Mouse (Mus musculus) urinary bladder, adult 2 months (tissue): ENCODE results near the gene Cnpy1. TPM values are rescaled to one million over a fixed set of nuclear protein-coding genes. Genes with fewer than 3 reads are reported as not detected.

Experiments used
- DNase-seq: peaks from one replicate; pipeline ENCODE4 v3.0.0; 2022; ENCODE audit warnings: low spot score
- polyA plus RNA-seq: library from polyadenylated mRNA; depleted of rRNA; stranded (reverse); fragments of >200 nt; gene quantifications from 2 replicates; pipeline ENCODE4 v1.2.3, GENCODE M21; 2012

The Cnpy1 gene
- polyA plus RNA-seq, 1 experiment, result 0.03 TPM

DNA sequence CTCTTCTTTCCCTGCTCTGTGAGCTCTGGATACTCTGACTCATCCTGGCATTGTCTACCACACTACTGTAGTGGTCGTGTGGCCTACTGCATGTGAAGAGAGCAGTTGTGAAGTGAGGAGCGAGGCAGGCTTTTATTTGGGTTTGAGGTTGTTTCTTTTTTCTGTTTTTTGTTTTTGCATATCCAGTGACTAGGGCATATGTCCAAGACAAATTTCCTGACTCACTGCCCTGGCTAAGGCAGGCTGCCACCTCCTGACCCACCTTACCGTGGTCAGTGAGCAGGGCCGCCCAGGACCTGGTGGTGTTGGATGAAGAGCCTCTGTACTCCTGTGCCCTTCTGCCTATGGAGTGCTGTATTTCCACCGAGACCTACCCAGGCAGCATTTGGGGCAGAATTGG, 5.8 kb downstream of the Cnpy1 start:
- DNase-seq, result no peak

DNA sequence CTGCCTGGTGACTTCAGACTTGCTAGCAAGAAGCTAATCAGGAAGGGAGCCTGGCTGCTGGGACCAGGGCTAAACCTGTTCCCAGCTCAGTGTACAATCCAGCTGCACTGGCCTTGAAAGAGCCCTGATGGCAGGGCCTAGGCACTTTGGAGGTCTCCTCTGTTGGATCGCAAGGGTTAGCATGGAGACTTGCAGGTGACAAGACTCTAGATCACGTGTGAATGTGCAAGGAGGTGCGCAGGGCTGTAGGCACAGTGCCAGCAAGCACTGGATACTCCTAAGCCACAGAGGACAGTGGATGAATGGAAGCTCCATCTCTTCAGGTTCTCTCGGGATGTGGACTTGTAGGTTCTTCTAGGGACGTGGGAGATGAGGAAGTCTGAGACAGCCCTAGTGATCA, 6.7 kb downstream of the Cnpy1 start:
- no peak for DNase-seq

DNA sequence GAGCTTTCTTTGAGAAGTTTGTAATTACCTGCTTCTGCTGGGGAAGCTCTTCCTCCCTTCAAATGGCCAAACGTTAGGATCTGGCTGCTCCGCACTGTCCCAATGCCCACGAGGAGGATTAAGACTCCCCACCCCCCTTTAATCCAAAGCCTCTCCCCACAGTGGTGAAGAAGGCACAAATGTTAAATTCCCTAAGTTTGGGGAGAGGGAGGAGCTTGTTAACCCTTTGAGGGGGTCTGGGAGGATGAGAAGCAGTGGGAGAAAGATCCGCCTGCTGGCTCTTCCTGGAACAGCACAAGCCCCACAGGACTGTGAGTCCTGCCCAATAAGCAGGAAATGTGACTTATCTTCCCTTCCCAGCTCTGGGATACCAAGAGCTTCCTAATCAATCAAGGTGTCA, 7.5 kb downstream of the Cnpy1 start:
- DNase-seq, result no peak

DNA sequence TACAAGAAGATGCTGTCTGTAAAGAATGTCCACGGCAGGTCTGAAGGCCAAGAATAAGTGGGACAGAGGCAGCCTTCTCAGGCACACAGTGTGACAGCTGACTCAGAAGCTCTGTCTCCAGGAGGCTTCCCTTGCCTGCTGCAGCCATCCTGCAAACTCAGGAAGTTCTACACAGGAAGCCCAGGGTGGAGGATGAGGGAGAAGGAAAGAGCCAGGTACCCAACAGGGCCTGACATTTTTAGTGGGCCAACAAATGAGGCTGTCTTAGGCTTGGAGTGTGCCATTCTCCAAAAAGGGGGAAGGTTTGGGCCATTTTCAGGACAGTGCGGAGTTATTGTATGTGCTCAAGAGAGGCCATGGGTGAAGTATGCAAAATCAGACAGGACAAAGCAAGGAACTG, 7.9 kb downstream of the Cnpy1 start:
- DNase-seq, result no peak

DNA sequence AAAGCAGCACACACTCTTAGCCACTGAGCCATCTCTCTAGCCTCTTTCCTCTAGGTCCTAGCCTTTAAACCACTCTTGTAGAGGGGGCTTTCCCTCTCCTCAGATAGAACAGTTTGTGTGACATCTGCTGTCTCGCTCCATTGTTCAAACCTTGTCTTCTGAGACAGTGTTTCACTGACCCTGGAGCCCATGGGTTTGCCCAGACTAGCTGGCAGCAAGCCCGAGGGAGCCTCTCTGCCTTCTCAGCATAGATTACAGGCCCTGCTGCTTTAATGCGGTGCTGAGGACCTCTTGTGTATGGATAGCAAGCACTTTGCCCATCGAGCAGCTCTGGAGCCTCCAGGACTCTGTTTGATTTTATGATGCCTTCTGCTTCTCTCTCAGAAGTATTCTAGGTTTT, 8.6 kb downstream of the Cnpy1 start:
- no peak for DNase-seq

DNA sequence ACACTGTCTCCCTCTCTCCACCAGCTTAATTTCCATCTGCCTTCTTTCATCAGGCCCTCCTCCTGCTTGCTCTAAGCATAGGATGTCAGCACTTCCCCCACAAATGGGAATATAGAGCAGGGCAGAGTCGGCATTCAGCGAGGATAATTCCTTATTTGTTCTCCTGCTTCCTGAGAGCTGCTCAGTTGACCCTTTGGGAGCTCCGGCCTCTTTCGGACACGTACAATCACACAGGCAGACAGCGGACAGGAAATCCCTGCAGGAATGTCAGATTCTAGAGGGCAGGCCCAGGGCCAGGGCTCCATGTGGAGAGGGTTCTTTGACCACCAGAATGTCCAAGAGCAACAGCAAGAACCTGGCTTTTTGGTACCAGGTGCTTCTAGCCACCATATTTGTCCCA, 9.5 kb downstream of the Cnpy1 start:
- no peak for DNase-seq

DNA sequence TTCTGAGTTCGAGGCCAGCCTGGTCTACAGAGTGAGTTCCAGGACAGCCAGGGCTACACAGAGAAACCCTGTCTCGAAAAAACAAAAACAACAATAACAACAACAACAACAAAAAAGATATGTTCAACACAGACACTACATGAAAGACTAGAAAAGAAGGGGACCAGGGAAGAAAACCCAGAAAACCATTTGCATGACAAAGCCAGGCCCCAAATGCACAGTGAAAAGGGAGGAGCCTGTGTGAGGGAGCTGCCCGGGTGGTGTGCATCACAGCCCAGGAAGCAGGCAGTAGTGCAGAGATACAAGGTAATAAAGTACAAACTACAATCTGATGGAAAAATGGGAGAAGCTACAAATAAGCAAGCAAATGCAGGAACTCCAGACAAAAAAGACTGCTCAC, 13.5 kb downstream of the Cnpy1 start:
- no peak for DNase-seq

DNA sequence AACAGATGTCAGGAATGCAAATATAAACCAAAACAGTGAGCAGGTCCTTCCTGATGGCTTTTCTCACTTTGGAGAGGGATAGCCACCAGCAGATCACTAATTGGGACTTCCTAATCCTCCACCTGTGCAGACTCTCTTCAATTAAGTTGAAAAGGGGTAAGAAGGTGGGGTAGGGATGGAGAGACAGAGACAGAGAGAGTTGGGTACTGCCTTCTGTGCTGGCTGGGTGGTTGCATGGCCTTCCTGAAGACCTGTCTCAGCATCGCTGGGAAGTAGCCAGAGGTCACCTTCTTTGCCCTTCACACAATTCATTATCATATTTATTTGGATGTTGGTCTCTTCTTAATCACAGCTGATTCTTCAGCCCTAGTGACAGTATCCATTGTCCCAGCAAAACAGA, 26.0 kb downstream of the Cnpy1 start:
- DNase-seq, result no peak

DNA sequence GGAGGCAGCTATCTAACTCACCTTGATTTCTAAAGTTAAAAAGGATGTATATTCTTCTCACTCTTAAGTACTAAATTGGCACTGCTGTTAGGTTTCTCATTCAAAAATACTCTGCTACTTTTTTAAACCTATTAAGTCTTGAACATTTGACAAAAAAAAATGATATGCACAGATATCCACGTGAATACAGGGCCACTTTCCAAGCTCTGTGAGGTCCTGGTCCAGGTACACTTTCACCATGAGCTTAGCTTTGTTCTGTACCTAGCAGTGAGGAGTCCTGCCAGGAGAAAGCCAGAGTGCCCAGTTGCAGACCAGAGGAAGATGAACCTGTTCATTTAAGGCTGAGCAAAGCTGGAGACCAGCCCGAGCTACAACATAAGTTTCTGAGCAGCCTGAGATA, 32.2 kb downstream of the Cnpy1 start:
- DNase-seq, result no peak

DNA sequence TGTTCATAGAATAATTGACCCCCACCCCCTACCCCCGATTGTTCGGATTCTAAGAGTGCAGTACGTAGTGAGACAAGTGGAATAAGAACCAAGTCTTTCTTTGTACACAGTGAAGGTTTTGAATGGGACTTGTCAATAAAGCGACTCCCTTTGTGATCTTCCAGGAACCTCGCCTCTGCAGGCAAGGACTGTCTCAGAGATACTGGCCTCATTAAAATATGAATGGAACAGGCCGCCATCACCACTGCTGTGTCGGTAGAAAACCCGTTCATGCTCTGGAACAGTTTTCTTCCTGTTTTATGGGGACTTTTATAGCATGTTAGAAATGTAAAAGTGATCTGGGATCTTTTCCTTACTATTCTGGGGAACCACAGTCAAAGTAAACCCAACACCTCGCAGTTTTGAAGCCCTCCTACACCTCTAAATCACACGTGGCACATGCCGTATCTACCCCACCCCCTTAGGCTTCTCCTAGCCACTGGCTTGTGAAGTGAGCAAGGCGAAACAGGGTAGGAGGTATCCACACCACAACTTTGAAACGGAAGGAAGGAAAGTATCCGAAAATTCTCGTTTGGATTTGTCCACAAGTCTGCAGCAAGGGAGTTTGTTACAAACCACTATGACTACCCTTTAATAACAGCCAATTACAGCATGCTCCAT, 33.8 kb downstream of the Cnpy1 start:
- DNase-seq, result no peak

DNA sequence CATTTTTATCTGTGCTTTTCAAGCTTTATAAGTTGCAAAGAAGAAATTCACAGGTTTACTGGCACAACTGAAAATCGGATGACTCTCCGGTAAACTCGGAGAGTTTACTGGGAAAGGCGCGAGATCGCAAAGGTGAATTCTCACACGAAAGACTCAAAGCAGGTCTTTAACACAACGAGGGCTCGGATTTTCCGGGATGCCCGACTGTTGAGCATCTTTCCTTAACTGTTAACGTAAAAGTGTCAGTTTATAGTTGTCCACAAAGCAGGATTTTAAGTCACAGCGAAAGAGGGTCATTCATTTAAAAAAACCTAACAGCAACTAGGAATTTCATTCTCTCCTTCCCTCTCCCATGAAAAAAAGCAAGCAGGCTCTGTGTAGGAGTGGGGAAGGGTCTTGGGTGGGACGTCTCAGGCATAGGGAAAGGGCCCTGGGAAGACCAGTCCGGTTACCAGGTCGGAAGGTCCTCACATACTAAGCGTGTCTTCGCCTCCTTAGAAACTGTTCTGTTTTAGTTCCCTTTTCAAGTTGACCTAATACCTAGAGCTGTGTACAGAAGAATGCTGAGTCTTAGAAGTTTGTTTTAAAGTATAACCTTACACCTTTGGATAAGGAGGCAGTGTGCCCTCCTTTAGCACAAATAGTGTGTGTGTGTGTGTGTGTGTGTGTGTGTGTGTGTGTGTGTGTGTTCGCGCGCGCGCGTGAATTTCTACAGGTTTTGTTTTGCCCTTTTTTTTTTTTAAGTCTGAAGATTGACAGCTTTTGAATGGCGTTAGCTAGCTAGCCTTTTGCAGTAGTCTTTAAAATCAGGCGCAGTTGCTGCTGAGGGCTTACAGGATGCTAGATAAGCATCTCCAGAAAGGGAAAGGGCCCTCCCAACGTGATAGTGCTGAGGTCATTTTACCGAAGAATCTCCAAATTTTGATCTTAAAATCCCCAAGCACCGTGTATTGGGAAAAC, 34.7 kb downstream of the Cnpy1 start:
- no peak for DNase-seq

DNA sequence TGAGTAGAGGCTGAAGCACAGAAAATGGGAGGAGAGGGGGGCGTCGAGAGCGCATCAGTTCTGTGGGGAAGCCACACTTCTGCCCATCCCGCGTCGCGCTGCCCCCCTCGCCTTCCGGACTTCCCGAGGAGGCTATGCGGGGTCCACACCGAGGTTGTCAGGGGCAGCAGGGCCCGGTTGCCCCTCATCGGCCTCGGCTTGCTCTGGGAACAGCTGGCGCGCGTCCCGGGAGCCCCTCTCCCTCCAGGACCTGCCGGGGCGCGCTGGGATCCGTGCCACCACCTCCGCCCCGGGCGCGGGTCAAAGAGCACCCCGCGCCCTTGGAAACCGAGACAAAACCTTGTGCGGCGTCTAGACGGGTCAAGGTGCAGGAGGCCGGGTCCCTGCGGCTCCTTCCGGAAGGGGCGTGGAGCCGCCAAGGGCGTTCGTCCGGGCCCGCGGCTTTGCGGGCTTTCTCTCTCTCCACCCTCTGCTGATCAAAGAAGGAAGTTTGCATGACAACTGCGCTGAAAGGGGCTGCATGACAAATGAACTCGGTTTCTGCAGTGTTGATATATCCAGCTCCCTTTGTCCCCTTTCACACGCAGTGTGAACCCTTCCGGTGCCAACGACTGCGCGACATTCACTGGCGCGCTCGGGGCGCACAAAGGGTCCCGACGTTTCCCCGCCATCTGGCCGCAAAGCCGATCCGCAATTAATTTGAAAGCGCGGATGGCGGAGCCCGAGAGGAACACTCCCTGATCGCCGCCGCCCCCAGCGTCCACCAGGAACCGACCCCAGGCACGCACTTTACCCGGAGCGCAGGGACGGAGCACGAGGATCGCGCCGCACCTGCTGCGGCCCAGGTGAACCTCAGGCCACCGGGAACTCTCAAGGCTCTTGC, 35.8 kb downstream of the Cnpy1 start:
- DNase-seq, result no peak

DNA sequence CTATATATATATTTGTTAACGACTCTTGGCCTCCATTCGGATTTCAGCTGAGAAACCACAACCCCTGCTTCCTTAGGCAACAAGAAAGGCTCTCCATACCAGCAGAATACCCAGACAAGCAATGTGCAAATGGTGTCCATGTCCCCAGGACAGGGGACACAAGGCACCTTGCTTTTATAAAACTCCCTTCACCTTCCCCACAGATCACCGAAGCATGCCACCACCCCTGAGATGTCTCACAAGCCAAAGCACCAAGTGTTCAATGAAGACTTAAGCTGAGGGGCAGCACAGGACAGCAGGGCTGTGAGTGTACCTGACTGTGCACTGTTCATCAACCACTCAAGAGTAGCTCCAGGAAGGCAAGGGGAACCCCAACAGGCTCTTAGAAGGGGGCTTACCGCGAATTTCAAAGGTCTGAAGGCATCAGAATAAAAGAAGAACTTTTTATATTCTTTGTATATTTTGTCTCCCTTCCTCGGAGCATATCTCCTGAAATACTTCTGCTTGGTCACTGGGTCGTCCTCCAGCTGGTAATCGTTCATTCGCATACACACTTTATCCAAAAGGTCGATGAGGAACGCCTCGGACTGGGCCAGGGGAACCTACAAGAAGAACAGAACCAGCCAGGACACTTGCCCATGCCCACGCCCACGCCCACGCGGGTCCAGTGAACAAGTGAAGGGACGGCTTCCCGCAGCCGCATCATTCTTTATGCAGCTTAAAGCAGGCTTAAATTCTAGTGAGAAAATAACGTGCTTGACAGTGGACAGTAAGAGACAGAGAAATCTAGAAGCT, 36.7 kb downstream of the Cnpy1 start:
- no peak for DNase-seq

DNA sequence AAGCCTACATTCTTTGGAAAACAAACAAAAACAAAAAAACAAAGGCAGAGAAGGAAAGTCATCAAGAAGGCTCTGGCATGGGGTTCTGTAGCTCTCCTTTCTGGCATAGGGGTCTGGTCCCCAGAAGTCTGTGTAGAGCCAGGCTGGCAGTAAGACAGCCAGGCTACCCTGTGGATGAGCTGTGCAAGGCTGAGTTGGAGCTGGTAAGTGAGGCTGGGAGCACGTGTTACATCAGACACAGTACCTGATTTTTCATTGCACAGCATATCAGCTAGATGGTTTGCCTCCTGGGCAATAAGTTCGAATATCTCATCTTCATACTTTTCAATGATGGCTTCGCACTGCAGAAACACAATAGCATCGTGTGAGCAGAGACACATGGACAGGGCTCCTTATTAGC, 38.6 kb downstream of the Cnpy1 start:
- DNase-seq, result no peak

DNA sequence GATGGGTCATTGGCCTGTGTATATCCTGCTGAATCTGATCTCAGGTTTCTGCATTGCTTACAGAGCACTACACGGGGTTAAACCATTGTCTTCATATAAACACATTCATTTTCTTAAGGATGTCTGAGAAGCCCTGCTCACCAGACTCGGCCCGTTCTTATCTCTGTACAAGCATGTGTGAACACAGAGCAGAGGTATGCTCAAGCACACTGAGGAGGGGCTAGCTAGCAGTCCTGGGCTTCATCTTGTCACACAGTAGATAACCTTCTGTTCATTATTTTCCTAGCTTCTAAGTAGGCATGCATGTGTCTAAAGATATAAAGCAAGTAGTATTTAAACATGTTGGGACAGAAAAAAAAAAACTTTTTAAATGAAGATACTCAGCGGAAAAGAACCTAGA, 39.2 kb downstream of the Cnpy1 start:
- DNase-seq, result no peak

DNA sequence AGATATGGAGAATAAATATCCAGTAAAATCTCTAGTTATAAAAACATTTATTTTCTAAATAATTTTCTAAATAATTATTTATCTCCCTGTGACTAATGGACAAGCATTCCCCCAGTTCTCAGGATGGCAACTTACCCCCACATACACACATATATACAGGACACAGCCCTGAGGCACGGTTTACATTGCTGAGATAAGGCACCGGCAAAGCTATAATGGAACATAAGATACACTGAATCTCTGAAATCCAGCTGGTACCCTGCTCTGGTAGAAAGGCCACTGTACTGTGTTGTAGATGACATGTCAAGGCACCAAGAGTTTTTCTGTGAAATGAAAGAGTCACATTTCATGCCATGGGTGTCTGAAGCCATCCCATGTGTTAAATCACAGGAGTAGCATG, 40.9 kb downstream of the Cnpy1 start:
- DNase-seq, result no peak

DNA sequence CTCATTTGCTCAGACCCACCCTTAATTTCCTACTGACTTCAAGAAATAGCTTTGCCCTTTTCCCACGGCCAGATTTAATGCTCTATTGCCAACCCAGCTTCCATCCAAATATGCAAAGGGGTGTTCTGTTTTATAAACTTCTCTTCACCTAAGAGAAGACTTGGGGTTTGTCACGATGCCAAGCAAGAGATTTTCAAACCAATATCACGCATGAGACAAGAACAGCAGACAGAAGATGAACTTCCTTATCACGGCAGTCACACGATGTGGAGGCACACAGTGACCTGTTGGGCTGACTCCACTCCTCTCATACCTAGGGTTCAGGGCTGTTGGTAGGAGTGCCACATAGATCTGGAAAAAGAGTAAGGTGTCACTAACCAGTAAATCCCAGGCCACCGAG, 42.5 kb downstream of the Cnpy1 start:
- no peak for DNase-seq

DNA sequence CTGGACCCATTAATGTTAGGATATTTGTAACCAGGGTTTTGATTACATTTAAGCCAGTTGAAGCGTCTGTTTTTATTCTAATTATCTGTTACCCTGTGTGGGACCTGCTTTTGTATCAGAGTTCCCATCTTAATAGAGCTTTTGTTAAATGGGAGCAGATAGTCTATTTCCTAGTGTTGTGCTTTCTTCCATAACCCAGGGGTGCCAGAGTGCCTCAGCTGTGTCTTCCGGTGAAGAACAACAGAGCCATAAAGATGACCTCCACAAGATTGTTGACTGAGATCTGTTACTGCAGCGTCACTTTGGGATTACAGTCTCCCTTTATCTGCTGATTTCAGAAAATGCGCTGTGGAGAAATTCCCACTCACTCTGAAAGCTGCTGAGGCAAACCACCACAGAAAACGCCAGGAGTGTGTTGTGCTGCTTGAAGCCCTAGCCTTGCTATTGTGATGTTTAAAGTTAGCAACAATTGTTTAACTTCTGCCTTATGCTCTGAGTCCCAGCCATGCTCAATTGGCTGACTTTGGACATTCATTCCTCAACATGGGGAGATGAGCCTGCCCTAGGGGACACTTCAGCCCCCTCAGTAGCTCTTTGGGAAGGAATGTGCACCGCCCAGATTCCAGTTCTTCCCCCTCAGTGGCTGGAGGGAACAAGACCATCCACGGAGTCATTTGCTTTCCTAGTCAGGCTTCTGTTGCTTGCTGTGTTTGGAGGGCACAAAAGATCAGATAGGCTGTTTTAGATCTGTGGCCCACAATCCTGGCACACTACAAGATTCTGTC, 46.3 kb downstream of the Cnpy1 start:
- DNase-seq, result no peak

DNA sequence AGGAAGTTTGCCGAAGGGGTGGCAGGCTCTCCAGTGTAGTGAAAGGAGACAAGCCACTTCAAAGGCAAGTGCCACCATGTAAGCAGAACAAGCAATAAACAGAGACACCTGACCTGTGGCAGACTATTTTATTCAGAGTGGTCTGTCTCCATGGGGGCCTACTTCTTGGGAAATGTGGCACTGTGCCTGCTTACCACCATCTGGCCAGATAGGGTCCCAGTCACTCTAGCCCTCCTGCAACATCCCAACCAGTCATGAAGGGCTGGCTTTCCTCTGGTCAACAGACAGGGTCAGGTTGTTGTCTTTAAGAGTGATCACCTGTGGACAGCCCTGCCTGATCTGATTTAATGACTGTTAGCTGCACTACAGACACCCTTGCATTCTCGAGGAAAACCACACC, 50.1 kb downstream of the Cnpy1 start:
- no peak for DNase-seq

DNA sequence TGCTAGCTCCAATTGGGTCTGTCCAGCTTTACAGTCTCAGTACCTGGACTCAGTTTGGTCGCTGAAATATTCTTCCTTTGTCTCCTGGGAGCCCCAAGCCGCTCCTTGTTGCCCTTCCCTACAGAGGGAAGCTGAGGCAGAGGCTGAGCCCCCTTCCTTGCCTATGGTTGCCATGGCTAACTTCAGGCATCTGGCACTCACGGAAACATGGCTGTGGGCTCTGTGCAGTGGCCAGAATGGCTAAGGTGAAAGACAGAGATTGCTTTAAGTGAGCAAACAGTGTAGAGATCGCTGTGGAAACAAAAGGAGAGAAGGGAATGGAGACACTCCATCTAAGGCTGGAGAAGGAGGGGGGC, 53.5 kb downstream of the Cnpy1 start:
- DNase-seq, result no peak
